Mouse (Mus musculus): ENCODE measurements around the gene Crmp1.
A peak's percentile ranks its signal among the peaks of the same experiment; 100 is the strongest.

Crmp1 gene

GRCm38 (mm10) chr5:37298370-37298769 lies 56.6 kb downstream of the Crmp1 start:
- DNase-seq (ENCODE audit: low spot score) = peak; percentile 56

- no peak for DNase-seq (ENCODE audit: low spot score)
Observed at GRCm38 (mm10) chr5:37310026-37310425, 68.3 kb downstream of the Crmp1 start.

GRCm38 (mm10) chr5:37312980-37313722 lies 71.4 kb downstream of the Crmp1 start:
- no peak for DNase-seq (ENCODE audit: low spot score)

- no peak for DNase-seq (ENCODE audit: low spot score)
Observed at GRCm38 (mm10) chr5:37318715-37319114, 77.0 kb downstream of the Crmp1 start.

GRCm38 (mm10) chr5:37320174-37320573 lies 78.4 kb downstream of the Crmp1 start:
- no peak for DNase-seq (ENCODE audit: low spot score)

- DNase-seq (ENCODE audit: low spot score) = no peak
Observed at GRCm38 (mm10) chr5:37320761-37321160, 79.0 kb downstream of the Crmp1 start.

GRCm38 (mm10) chr5:37326675-37327074 lies 84.9 kb downstream of the Crmp1 start:
- no peak for DNase-seq (ENCODE audit: low spot score)

GRCm38 (mm10) chr5:37330449-37331132 lies 88.9 kb downstream of the Crmp1 start:
- DNase-seq (ENCODE audit: low spot score) = no peak

- no peak for DNase-seq (ENCODE audit: low spot score)
Observed at GRCm38 (mm10) chr5:37331133-37331505, 89.4 kb downstream of the Crmp1 start.

GRCm38 (mm10) chr5:37332066-37332465 lies 90.3 kb downstream of the Crmp1 start:
- DNase-seq (ENCODE audit: low spot score) = no peak

GRCm38 (mm10) chr5:37335061-37335460 lies 93.3 kb downstream of the Crmp1 start:
- no peak for DNase-seq (ENCODE audit: low spot score)

- peak; percentile 81 for DNase-seq (ENCODE audit: low spot score)
Observed at GRCm38 (mm10) chr5:37336485-37337105, 94.9 kb downstream of the Crmp1 start, which contains the start of gene Evc. Gene Evc, minus strand, starts transcription at chr5:37336894.

GRCm38 (mm10) chr5:37337696-37338095 lies 96.0 kb downstream of the Crmp1 start:
- no peak for DNase-seq (ENCODE audit: low spot score)

- DNase-seq (ENCODE audit: low spot score) = peak; percentile 82
Observed at GRCm38 (mm10) chr5:37338288-37338687, 96.5 kb downstream of the Crmp1 start, which contains the start of gene Evc2. Gene Evc2, plus strand, starts transcription at chr5:37338499.
